Mouse (Mus musculus): ENCODE measurements around the gene Dimt1.

- no peak for TF ChIP-seq CTCF (conservative IDR thresholded peaks at IDR 0.05; ENCODE audit: low read length)
- TF ChIP-seq POU5F1 (IDR thresholded peaks at IDR 0.05; ENCODE audit: borderline replicate concordance, low read length) = no peak
- TF ChIP-seq NANOG (IDR thresholded peaks at IDR 0.05; ENCODE audit: borderline replicate concordance, low read length) = no peak
These were observed 56.3 kb downstream of the Dimt1 start for GRCm38 (mm10) chr13:107003211-107003610.

All from E14TG2a.4 (cell line).